Mouse (Mus musculus): ENCODE results near the gene Krt24. TPM values are rescaled to one million over a fixed set of nuclear protein-coding genes. Genes with fewer than 3 reads are reported as not detected.

Gene Krt24
- polyA plus RNA-seq, 1 experiment, result not detected

DNA sequence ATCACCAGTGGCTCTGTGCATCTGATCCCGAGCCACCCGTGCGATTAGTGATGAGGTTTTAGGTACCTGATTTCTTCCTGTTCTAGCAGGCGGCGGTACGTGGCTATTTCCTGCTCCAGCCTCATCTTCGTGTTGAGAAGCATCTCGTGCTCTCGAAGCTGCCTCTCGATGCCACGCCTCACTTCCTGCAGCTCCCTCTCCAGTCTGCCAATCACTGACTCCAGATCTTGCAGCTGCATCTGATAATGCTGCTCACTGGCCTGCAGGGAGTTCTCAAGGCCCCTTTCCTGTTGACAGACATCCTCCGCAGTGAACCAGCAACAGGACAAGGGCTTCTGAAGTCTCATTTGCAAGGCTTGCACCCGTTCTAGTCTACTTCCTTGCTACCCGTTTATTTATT lies 46.6 kb downstream of the Krt24 start:
- Histone ChIP-seq H3K79me2 (ENCODE audit: control insufficient read depth, insufficient read depth) (no peaks in the 10 kb centered on the region), H3K36me3 (ENCODE audit: control insufficient read depth, insufficient read depth) (no peaks in the 10 kb centered on the region), H3K4me2 (ENCODE audit: low read depth) (no peak overlapping the region), H3ac (ENCODE audit: control insufficient read depth, insufficient read length) (no peak overlapping the region), H3K27me3 (ENCODE audit: control insufficient read depth, insufficient read depth, insufficient read length) (peaks cover 21% of the 10 kb centered on the region), H3K4me3 (no peak overlapping the region)
- TF ChIP-seq TCF3 (IDR thresholded peaks at IDR 0.05; ENCODE audit: insufficient read length, low read depth) (no peak), USF1 (IDR thresholded peaks at IDR 0.05; ENCODE audit: low read depth) (no peak)

DNA sequence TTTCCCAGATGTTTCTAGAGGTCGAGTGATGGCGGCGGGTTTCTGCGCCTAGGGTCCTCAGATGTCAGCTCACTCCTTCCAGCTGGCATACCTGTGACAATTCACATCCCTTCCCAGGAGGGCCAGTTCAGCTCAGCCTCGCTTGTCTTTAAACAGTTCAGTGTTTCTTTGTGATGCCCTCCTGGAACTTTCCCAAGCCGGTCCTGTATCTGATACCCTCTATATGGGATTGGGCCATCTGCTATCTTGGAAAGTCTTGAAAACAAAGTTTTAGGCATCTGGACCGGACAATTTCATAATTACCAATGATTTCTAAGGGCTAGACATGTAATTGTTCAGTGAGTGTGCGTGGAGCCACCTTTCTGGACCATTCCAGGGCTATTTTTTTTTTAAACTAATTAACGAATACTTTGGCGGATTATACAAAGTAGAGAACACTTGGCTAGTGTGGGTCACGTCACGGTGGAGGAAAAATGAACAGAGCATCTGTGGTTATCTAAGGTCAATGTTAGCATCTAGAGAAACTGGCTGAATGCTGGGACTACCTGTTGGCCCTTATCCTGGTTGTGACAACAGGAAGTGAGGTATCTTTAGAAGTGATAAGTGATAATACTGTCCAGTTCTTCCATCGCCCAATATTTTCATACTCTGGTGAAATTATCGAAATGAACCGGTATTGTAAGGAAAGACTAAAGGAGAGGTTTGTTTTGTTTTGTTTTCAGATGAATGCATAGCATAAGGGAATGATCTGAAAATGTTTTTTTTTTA lies 53.8 kb downstream of the Krt24 start:
- H3K4me2 ChIP-seq (ENCODE audit: low read depth), result peak overlapping the region; percentile 89
- H3K27me3 ChIP-seq (ENCODE audit: control insufficient read depth, insufficient read depth, insufficient read length), result no peaks in the 10 kb centered on the region
- H3K36me3 ChIP-seq (ENCODE audit: control insufficient read depth, insufficient read depth), result peaks cover 11% of the 10 kb centered on the region
- H3ac ChIP-seq (ENCODE audit: control insufficient read depth, insufficient read length), result peak overlapping the region; percentile 40
- peak overlapping the region; percentile 84 for H3K4me3 ChIP-seq
- H3K79me2 ChIP-seq (ENCODE audit: control insufficient read depth, insufficient read depth), result peaks cover 38% of the 10 kb centered on the region
- TF ChIP-seq MAX (IDR thresholded peaks at IDR 0.05; ENCODE audit: low read depth) (no peak), USF1 (IDR thresholded peaks at IDR 0.05; ENCODE audit: low read depth) (no peak), REST (IDR thresholded peaks at IDR 0.05; ENCODE audit: insufficient read depth, insufficient read length) (no peak), CEBPB (IDR thresholded peaks at IDR 0.05; ENCODE audit: insufficient read depth, poor library complexity, severe bottlenecking) (no peak), TCF12 (IDR thresholded peaks at IDR 0.05; ENCODE audit: insufficient read depth, poor library complexity, severe bottlenecking) (no peak), POLR2AphosphoS2 (IDR thresholded peaks at IDR 0.05; ENCODE audit: insufficient read length, low read depth) (no peak), E2F4 (IDR thresholded peaks at IDR 0.05; ENCODE audit: insufficient read depth) (no peak), SRF (IDR thresholded peaks at IDR 0.05; ENCODE audit: control insufficient read depth, insufficient read length, low read depth) (no peak), TCF3 (IDR thresholded peaks at IDR 0.05; ENCODE audit: insufficient read length, low read depth) (no peak), MYOG (IDR thresholded peaks at IDR 0.05; ENCODE audit: control insufficient read depth in 1 of 3, insufficient read depth in 1 of 3, insufficient read length in 2 of 3, low read depth in 2 of 3) (no peak), MYOD1 (IDR thresholded peaks at IDR 0.05; ENCODE audit: control insufficient read depth in 1 of 3, insufficient read length in 2 of 3, low read depth in 2 of 3) (no peak), POLR2A (IDR thresholded peaks at IDR 0.05; ENCODE audit: insufficient read length, low read depth) (no peak)

- Histone ChIP-seq H3K36me3 (ENCODE audit: control insufficient read depth, insufficient read depth) (peaks cover 17% of the 10 kb centered on the region), H3K4me2 (ENCODE audit: low read depth) (peak within 1 kb of the TSS; percentile 89), H3K4me3 (peak within 1 kb of the TSS; percentile 84), H3ac (ENCODE audit: control insufficient read depth, insufficient read length) (peak within 1 kb of the TSS; percentile 40), H3K79me2 (ENCODE audit: control insufficient read depth, insufficient read depth) (peaks cover 45% of the 10 kb centered on the region), H3K27me3 (ENCODE audit: control insufficient read depth, insufficient read depth, insufficient read length) (no peaks in the 10 kb centered on the region)
- TF ChIP-seq POLR2AphosphoS2 (IDR thresholded peaks at IDR 0.05; ENCODE audit: insufficient read length, low read depth), result peak; percentile 51
- TF ChIP-seq MYOD1 (IDR thresholded peaks at IDR 0.05; ENCODE audit: control insufficient read depth in 1 of 3, insufficient read length in 2 of 3, low read depth in 2 of 3), result no peak
- TF ChIP-seq E2F4 (IDR thresholded peaks at IDR 0.05; ENCODE audit: insufficient read depth), result no peak
- TF ChIP-seq TCF3 (IDR thresholded peaks at IDR 0.05; ENCODE audit: insufficient read length, low read depth), result no peak
- no peak for TF ChIP-seq TCF12 (IDR thresholded peaks at IDR 0.05; ENCODE audit: insufficient read depth, poor library complexity, severe bottlenecking)
- no peak for TF ChIP-seq SRF (IDR thresholded peaks at IDR 0.05; ENCODE audit: control insufficient read depth, insufficient read length, low read depth)
- peak; percentile 59 for TF ChIP-seq POLR2A (IDR thresholded peaks at IDR 0.05; ENCODE audit: insufficient read length, low read depth)
- TF ChIP-seq CEBPB (IDR thresholded peaks at IDR 0.05; ENCODE audit: insufficient read depth, poor library complexity, severe bottlenecking), result no peak
- no peak for TF ChIP-seq MAX (IDR thresholded peaks at IDR 0.05; ENCODE audit: low read depth)
- peak in 1 of 3 experiments; percentile 3 for TF ChIP-seq MYOG (IDR thresholded peaks at IDR 0.05; ENCODE audit: control insufficient read depth in 1 of 3, insufficient read depth in 1 of 3, insufficient read length in 2 of 3, low read depth in 2 of 3)
- no peak for TF ChIP-seq REST (IDR thresholded peaks at IDR 0.05; ENCODE audit: insufficient read depth, insufficient read length)
These were observed 54.6 kb downstream of the Krt24 start, which contains the start of gene Smarce1 for GRCm38 (mm10) chr11:99230261-99231048. Gene Smarce1 (minus strand): TSS chr11:99231017.

Other genes starting within 250 kb of the Krt24 start
- gene Igfbp4, start 244.0 kb downstream of the Krt24 start, polyA plus RNA-seq (2012; fragmentation: generic; extraction: Trizol), result 58.6 TPM
- gene Tns4, start 196.0 kb downstream of the Krt24 start, polyA plus RNA-seq (2012; fragmentation: generic; extraction: Trizol), result 0.11 TPM
- gene Ccr7, start 130.2 kb downstream of the Krt24 start, polyA plus RNA-seq (2012; fragmentation: generic; extraction: Trizol), result 0.38 TPM
- 90.3 TPM for gene Smarce1, start 54.2 kb downstream of the Krt24 start, polyA plus RNA-seq (2012; fragmentation: generic; extraction: Trizol)
- gene Krt222, start 41.2 kb downstream of the Krt24 start, polyA plus RNA-seq (2012; fragmentation: generic; extraction: Trizol), result 0.06 TPM
- not detected for gene Krt25, start 37.7 kb upstream of the Krt24 start, polyA plus RNA-seq (2012; fragmentation: generic; extraction: Trizol)
- gene Krt26, start 52.7 kb upstream of the Krt24 start, polyA plus RNA-seq (2012; fragmentation: generic; extraction: Trizol), result not detected
- gene Krt27, start 65.8 kb upstream of the Krt24 start, polyA plus RNA-seq (2012; fragmentation: generic; extraction: Trizol), result not detected
- gene Krt28, start 89.6 kb upstream of the Krt24 start, polyA plus RNA-seq (2012; fragmentation: generic; extraction: Trizol), result 0.04 TPM
- gene Krt10, start 104.1 kb upstream of the Krt24 start, polyA plus RNA-seq (2012; fragmentation: generic; extraction: Trizol), result 6.7 TPM
- gene Krt12, start 137.0 kb upstream of the Krt24 start, polyA plus RNA-seq (2012; fragmentation: generic; extraction: Trizol), result not detected
- gene Krt20, start 152.9 kb upstream of the Krt24 start, polyA plus RNA-seq (2012; fragmentation: generic; extraction: Trizol), result not detected
- gene Krt23, start 207.9 kb upstream of the Krt24 start, polyA plus RNA-seq (2012; fragmentation: generic; extraction: Trizol), result 0.02 TPM
- gene Krt39, start 236.1 kb upstream of the Krt24 start, polyA plus RNA-seq (2012; fragmentation: generic; extraction: Trizol), result not detected